Mouse (Mus musculus): ENCODE results near the gene Sec16a. TPM values are rescaled to one million over a fixed set of nuclear protein-coding genes. Genes with fewer than 3 reads are reported as not detected.

The Sec16a gene
- total and polyA plus RNA-seq, 2 experiments from 2014 or later, result 12.6 to 76.7 TPM

- peaks cover 37% of the 10 kb centered on the region for H3K4me1 ChIP-seq (ENCODE audit: insufficient read depth, low read length)
- no peaks in the 10 kb centered on the region for H3K9me3 ChIP-seq (ENCODE audit: low read length)
- no peaks in the 10 kb centered on the region for H3K36me3 ChIP-seq (ENCODE audit: insufficient read depth, low read length)
- TF ChIP-seq CTCF (IDR thresholded peaks at IDR 0.05), result no peak
- ATAC-seq (ENCODE audit: low FRiP score) (peak; percentile 68), DNase-seq (ENCODE audit: low spot score) (peak; percentile 92)
- H3K4me3 ChIP-seq (ENCODE audit: low read depth, low read length), result no peak overlapping the region
- 0 out of 2 replicates have a peak overlapping the region, but pooled peaks have one; percentile 33 for H3K9ac ChIP-seq (replicated peaks; ENCODE audit: low read length, poor library complexity, severe bottlenecking)
- no peaks in the 10 kb centered on the region for H3K27me3 ChIP-seq (ENCODE audit: insufficient read depth, low read length)
- H3K4me2 ChIP-seq (ENCODE audit: low read depth, low read length, poor library complexity, severe bottlenecking), result peak overlapping the region; percentile 31
- peak overlapping the region; percentile 83 for H3K27ac ChIP-seq (ENCODE audit: low read depth, low read length)
- WGBS, result 16% methylated on average over 18 of the region's 18 CpGs
Observed at GRCm38 (mm10) chr2:26487322-26488021, 42.5 kb upstream of the Sec16a start.

GRCm38 (mm10) chr2:26486835-26487321 is 41.9 kb upstream of the Sec16a start:
- Histone ChIP-seq H3K4me1 (ENCODE audit: insufficient read depth, low read length) (peaks cover 37% of the 10 kb centered on the region), H3K9me3 (ENCODE audit: low read length) (no peaks in the 10 kb centered on the region), H3K27me3 (ENCODE audit: insufficient read depth, low read length) (no peaks in the 10 kb centered on the region), H3K36me3 (ENCODE audit: insufficient read depth, low read length) (no peaks in the 10 kb centered on the region), H3K27ac (ENCODE audit: low read depth, low read length) (peak overlapping the region; percentile 78), H3K9ac (replicated peaks; ENCODE audit: low read length, poor library complexity, severe bottlenecking) (no peak overlapping the region), H3K4me3 (ENCODE audit: low read depth, low read length) (no peak overlapping the region), H3K4me2 (ENCODE audit: low read depth, low read length, poor library complexity, severe bottlenecking) (no peak overlapping the region)
- TF ChIP-seq CTCF (IDR thresholded peaks at IDR 0.05), result no peak
- WGBS, result 14% methylated on average over 3 of the region's 3 CpGs
- DNase-seq (ENCODE audit: low spot score), result no peak
- ATAC-seq (ENCODE audit: low FRiP score), result 0 out of 2 replicates have a peak, but pooled peaks have one; percentile 4

DNA sequence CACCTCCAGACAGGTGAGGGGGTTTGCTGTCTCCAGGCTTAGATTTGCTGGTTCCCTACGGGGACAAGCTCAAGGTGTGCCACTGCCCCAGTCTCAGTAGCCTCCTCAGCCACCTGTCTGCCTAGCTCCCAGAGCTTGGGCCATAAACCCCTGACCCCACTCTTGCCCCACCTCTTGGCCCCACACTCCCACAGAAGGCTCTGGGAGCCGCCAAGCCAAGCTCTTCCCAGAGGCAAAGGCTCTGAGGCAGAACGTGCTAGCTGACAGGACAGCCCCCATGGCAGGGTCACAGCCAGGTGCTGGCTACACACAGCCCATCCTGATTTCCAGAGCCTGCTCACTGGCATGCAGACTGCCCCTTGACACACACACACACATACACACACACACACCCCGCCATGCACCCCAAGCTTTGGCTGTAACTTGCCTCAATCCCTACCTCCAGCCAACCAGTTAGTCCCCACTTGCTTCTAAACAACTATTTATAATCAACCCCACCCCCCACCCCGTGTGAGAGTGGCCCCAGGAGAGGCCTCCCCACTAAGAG is 41.3 kb upstream of the Sec16a start:
- Histone ChIP-seq H3K27ac (ENCODE audit: low read depth, low read length) (peak overlapping the region; percentile 78), H3K4me3 (ENCODE audit: low read depth, low read length) (no peak overlapping the region), H3K9me3 (ENCODE audit: low read length) (no peaks in the 10 kb centered on the region), H3K27me3 (ENCODE audit: insufficient read depth, low read length) (no peaks in the 10 kb centered on the region), H3K4me1 (ENCODE audit: insufficient read depth, low read length) (peaks cover 37% of the 10 kb centered on the region), H3K9ac (replicated peaks; ENCODE audit: low read length, poor library complexity, severe bottlenecking) (no peak overlapping the region), H3K36me3 (ENCODE audit: insufficient read depth, low read length) (peaks cover 2% of the 10 kb centered on the region; the same call in 1 of the 2 replicates), H3K4me2 (ENCODE audit: low read depth, low read length, poor library complexity, severe bottlenecking) (peak overlapping the region; percentile 13; the same call in 1 of the 2 replicates)
- 18% methylated on average over 5 of the region's 5 CpGs for WGBS
- DNase-seq (ENCODE audit: low spot score) (no peak), ATAC-seq (ENCODE audit: low FRiP score) (no peak)
- TF ChIP-seq CTCF (IDR thresholded peaks at IDR 0.05), result no peak

- Histone ChIP-seq H3K27ac (ENCODE audit: low read depth, low read length) (peak overlapping the region; percentile 78), H3K4me1 (ENCODE audit: insufficient read depth, low read length) (peaks cover 37% of the 10 kb centered on the region), H3K27me3 (ENCODE audit: insufficient read depth, low read length) (no peaks in the 10 kb centered on the region), H3K9me3 (ENCODE audit: low read length) (no peaks in the 10 kb centered on the region), H3K9ac (replicated peaks; ENCODE audit: low read length, poor library complexity, severe bottlenecking) (no peak overlapping the region), H3K36me3 (ENCODE audit: insufficient read depth, low read length) (peaks cover 5% of the 10 kb centered on the region; the same call in 1 of the 2 replicates), H3K4me3 (ENCODE audit: low read depth, low read length) (no peak overlapping the region), H3K4me2 (ENCODE audit: low read depth, low read length, poor library complexity, severe bottlenecking) (peak overlapping the region; percentile 13; the same call in 1 of the 2 replicates)
- no peak for TF ChIP-seq CTCF (IDR thresholded peaks at IDR 0.05)
- WGBS, result 8% methylated on average over 7 of the region's 7 CpGs
- ATAC-seq (ENCODE audit: low FRiP score), result peak; percentile 66
- DNase-seq (ENCODE audit: low spot score), result peak; percentile 85
Observed at GRCm38 (mm10) chr2:26485710-26486109, 40.7 kb upstream of the Sec16a start.

GRCm38 (mm10) chr2:26485278-26485677 is 40.3 kb upstream of the Sec16a start:
- H3K4me1 ChIP-seq (ENCODE audit: insufficient read depth, low read length), result peaks cover 34% of the 10 kb centered on the region
- peak overlapping the region; percentile 78 for H3K27ac ChIP-seq (ENCODE audit: low read depth, low read length)
- H3K9ac ChIP-seq (replicated peaks; ENCODE audit: low read length, poor library complexity, severe bottlenecking), result 0 out of 2 replicates have a peak overlapping the region, but pooled peaks have one; percentile 14
- TF ChIP-seq CTCF (IDR thresholded peaks at IDR 0.05), result no peak
- H3K27me3 ChIP-seq (ENCODE audit: insufficient read depth, low read length), result no peaks in the 10 kb centered on the region
- no peaks in the 10 kb centered on the region for H3K9me3 ChIP-seq (ENCODE audit: low read length)
- no peak overlapping the region for H3K4me3 ChIP-seq (ENCODE audit: low read depth, low read length)
- H3K4me2 ChIP-seq (ENCODE audit: low read depth, low read length, poor library complexity, severe bottlenecking), result peak overlapping the region; percentile 13
- DNase-seq (ENCODE audit: low spot score) (no peak), ATAC-seq (ENCODE audit: low FRiP score) (no peak)
- WGBS, result 33% methylated on average over 9 of the region's 9 CpGs
- H3K36me3 ChIP-seq (ENCODE audit: insufficient read depth, low read length), result peaks cover 5% of the 10 kb centered on the region; the same call in 1 of the 2 replicates

DNA sequence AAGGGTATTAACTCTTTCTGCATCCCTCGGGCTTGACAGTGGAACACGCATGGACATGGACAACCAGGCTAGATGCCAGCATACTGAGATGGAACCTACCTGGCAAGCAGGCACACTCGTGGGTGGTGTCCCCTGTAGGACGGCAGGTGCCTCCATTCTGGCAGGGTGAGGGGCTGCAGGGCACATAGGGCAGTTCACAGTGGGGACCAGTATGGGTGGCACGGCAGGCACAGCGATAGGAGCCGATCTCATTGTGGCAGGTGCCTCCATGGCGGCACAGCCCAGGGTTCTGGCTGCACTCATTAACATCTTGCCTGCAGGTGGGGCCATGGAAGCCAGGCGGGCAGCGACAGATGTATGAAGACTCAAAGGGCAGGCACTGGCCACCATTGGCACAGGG is 39.2 kb upstream of the Sec16a start:
- DNase-seq (ENCODE audit: low spot score) (no peak), ATAC-seq (ENCODE audit: low FRiP score) (no peak)
- no peak for TF ChIP-seq CTCF (IDR thresholded peaks at IDR 0.05)
- 89% methylated on average over 10 of the region's 10 CpGs for WGBS
- H3K27me3 ChIP-seq (ENCODE audit: insufficient read depth, low read length), result no peaks in the 10 kb centered on the region
- H3K27ac ChIP-seq (ENCODE audit: low read depth, low read length), result no peak overlapping the region
- no peaks in the 10 kb centered on the region for H3K9me3 ChIP-seq (ENCODE audit: low read length)
- H3K4me1 ChIP-seq (ENCODE audit: insufficient read depth, low read length), result peaks cover 32% of the 10 kb centered on the region; the same call in 1 of the 2 replicates
- H3K4me3 ChIP-seq (ENCODE audit: low read depth, low read length), result no peak overlapping the region
- H3K9ac ChIP-seq (replicated peaks; ENCODE audit: low read length, poor library complexity, severe bottlenecking), result no peak overlapping the region
- H3K36me3 ChIP-seq (ENCODE audit: insufficient read depth, low read length), result peaks cover 9% of the 10 kb centered on the region; the same call in 1 of the 2 replicates
- H3K4me2 ChIP-seq (ENCODE audit: low read depth, low read length, poor library complexity, severe bottlenecking), result no peak overlapping the region

All from midbrain, postnatal 0 days (tissue).